Mouse (Mus musculus): ENCODE data around the gene Casq1. TPM values are rescaled to one million over a fixed set of nuclear protein-coding genes. Genes with fewer than 3 reads are reported as not detected.
A peak's percentile ranks its signal among the peaks of the same experiment; 100 is the strongest.
"Not testable (repeated sequence)": the region's sequence is repeated elsewhere in the genome, so short reads cannot be mapped to it uniquely, and the experiment has no call there.

The Casq1 gene
- polyA plus RNA-seq (2012; rRNA removed), result 13.3 and 17.8 TPM in 2 replicates
- 11.3 and 14.9 TPM in 2 replicates for polyA plus RNA-seq (2014; fragmentation: Nextera tagmentation; extraction: Ambion mirVana)

GRCm38 (mm10) chr1:172219451-172220406, at the start of gene Casq1:
TSS of gene Casq1 (minus strand) at chr1:172219868.
- 74% methylated on average over 19 of the region's 19 CpGs for WGBS
- no peak for DNase-seq (ENCODE audit: low spot score)
- Histone ChIP-seq H3K4me3 (replicated peaks; ENCODE audit: low read length) (no peak within 1 kb of the TSS), H3K27me3 (ENCODE audit: control insufficient read depth, insufficient read depth, low read length) (no peaks in the 10 kb centered on the region), H3K9ac (ENCODE audit: low read depth, low read length, severe bottlenecking) (no peak within 1 kb of the TSS), H3K27ac (replicated peaks; ENCODE audit: low read depth, low read length) (peak within 1 kb of the TSS; percentile 89), H3K4me2 (replicated peaks; ENCODE audit: low read depth, low read length, severe bottlenecking) (no peak within 1 kb of the TSS; the same call in 1 of the 2 replicates), H3K36me3 (ENCODE audit: control insufficient read depth, insufficient read depth, low read length) (no peaks in the 10 kb centered on the region), H3K4me1 (ENCODE audit: control insufficient read depth, insufficient read depth, low read length) (peaks cover 43% of the 10 kb centered on the region), H3K9me3 (ENCODE audit: control insufficient read depth, low read length) (no peaks in the 10 kb centered on the region)
- TF ChIP-seq POLR2A (IDR thresholded peaks at IDR 0.05; ENCODE audit: borderline replicate concordance, extremely low read depth, insufficient read depth, insufficient read length), result no peak
- ATAC-seq (ENCODE audit: low FRiP score, low read depth), result no peak

- no peak for DNase-seq (ENCODE audit: low spot score)
- H3K4me2 ChIP-seq (replicated peaks; ENCODE audit: low read depth, low read length, severe bottlenecking), result no peak within 1 kb of the TSS
- no peak for TF ChIP-seq POLR2A (IDR thresholded peaks at IDR 0.05; ENCODE audit: borderline replicate concordance, extremely low read depth, insufficient read depth, insufficient read length)
- H3K9me3 ChIP-seq (ENCODE audit: control insufficient read depth, low read length), result no peaks in the 10 kb centered on the region
- H3K36me3 ChIP-seq (ENCODE audit: control insufficient read depth, insufficient read depth, low read length), result no peaks in the 10 kb centered on the region
- no peaks in the 10 kb centered on the region for H3K4me1 ChIP-seq (ENCODE audit: control insufficient read depth, insufficient read depth, low read length)
- no peak within 1 kb of the TSS for H3K4me3 ChIP-seq (replicated peaks; ENCODE audit: low read length)
- no peak within 1 kb of the TSS for H3K9ac ChIP-seq (ENCODE audit: low read depth, low read length, severe bottlenecking)
- 72% methylated on average over 8 of the region's 8 CpGs for WGBS
- no peak within 1 kb of the TSS for H3K27ac ChIP-seq (replicated peaks; ENCODE audit: low read depth, low read length)
- H3K27me3 ChIP-seq (ENCODE audit: control insufficient read depth, insufficient read depth, low read length), result no peaks in the 10 kb centered on the region
- ATAC-seq (ENCODE audit: low FRiP score, low read depth), result no peak
Measured at GRCm38 (mm10) chr1:172261477-172262078, 41.9 kb upstream of the Casq1 start, which contains the start of gene Igsf8. TSS of gene Igsf8 (plus strand) at chr1:172261641.

- DNase-seq (ENCODE audit: low spot score), result no peak
Measured at GRCm38 (mm10) chr1:172258314-172258713, 38.6 kb upstream of the Casq1 start, which contains the start of gene Atp1a4. TSS of gene Atp1a4 (minus strand) at chr1:172258414.

GRCm38 (mm10) chr1:172247679-172248078, 28.0 kb upstream of the Casq1 start:
- peak; percentile 72 for ATAC-seq (ENCODE audit: low FRiP score, low read depth)
- no peak overlapping the region for H3K4me2 ChIP-seq (replicated peaks; ENCODE audit: low read depth, low read length, severe bottlenecking)
- TF ChIP-seq POLR2A (IDR thresholded peaks at IDR 0.05; ENCODE audit: borderline replicate concordance, extremely low read depth, insufficient read depth, insufficient read length), result no peak

More at GRCm38 (mm10) chr1:172258314-172258713, 38.6 kb upstream of the Casq1 start, which contains the start of gene Atp1a4:
- H3K4me2 ChIP-seq (replicated peaks; ENCODE audit: low read depth, low read length, severe bottlenecking), result no peak within 1 kb of the TSS
- H3K36me3 ChIP-seq (ENCODE audit: control insufficient read depth, insufficient read depth, low read length), result no peaks in the 10 kb centered on the region
- H3K27ac ChIP-seq (replicated peaks; ENCODE audit: low read depth, low read length), result no peak within 1 kb of the TSS
- no peaks in the 10 kb centered on the region for H3K4me1 ChIP-seq (ENCODE audit: control insufficient read depth, insufficient read depth, low read length)
- H3K4me3 ChIP-seq (replicated peaks; ENCODE audit: low read length), result no peak within 1 kb of the TSS
- TF ChIP-seq POLR2A (IDR thresholded peaks at IDR 0.05; ENCODE audit: borderline replicate concordance, extremely low read depth, insufficient read depth, insufficient read length), result no peak
- no peaks in the 10 kb centered on the region for H3K9me3 ChIP-seq (ENCODE audit: control insufficient read depth, low read length)
- no peak within 1 kb of the TSS for H3K9ac ChIP-seq (ENCODE audit: low read depth, low read length, severe bottlenecking)
- 85% methylated on average over 6 of the region's 6 CpGs for WGBS
- no peaks in the 10 kb centered on the region for H3K27me3 ChIP-seq (ENCODE audit: control insufficient read depth, insufficient read depth, low read length)
- no peak for ATAC-seq (ENCODE audit: low FRiP score, low read depth)

GRCm38 (mm10) chr1:172247216-172247615, 27.5 kb upstream of the Casq1 start:
- no peak for ATAC-seq (ENCODE audit: low FRiP score, low read depth)
- no peak for DNase-seq (ENCODE audit: low spot score)
- H3K36me3 ChIP-seq (ENCODE audit: control insufficient read depth, insufficient read depth, low read length), result no peaks in the 10 kb centered on the region
- no peak overlapping the region for H3K4me2 ChIP-seq (replicated peaks; ENCODE audit: low read depth, low read length, severe bottlenecking)
- H3K9ac ChIP-seq (ENCODE audit: low read depth, low read length, severe bottlenecking), result no peak overlapping the region
- H3K4me3 ChIP-seq (replicated peaks; ENCODE audit: low read length), result no peak overlapping the region
- no peaks in the 10 kb centered on the region for H3K9me3 ChIP-seq (ENCODE audit: control insufficient read depth, low read length)
- H3K27me3 ChIP-seq (ENCODE audit: control insufficient read depth, insufficient read depth, low read length), result peaks cover 13% of the 10 kb centered on the region
- 58% methylated on average over 4 of the region's 4 CpGs for WGBS
- 0 out of 2 replicates have a peak, but pooled peaks cover 4% of the 10 kb centered on the region for H3K4me1 ChIP-seq (ENCODE audit: control insufficient read depth, insufficient read depth, low read length)
- H3K27ac ChIP-seq (replicated peaks; ENCODE audit: low read depth, low read length), result no peak overlapping the region
- TF ChIP-seq POLR2A (IDR thresholded peaks at IDR 0.05; ENCODE audit: borderline replicate concordance, extremely low read depth, insufficient read depth, insufficient read length), result no peak

More at GRCm38 (mm10) chr1:172247679-172248078, 28.0 kb upstream of the Casq1 start:
- Histone ChIP-seq H3K9ac (ENCODE audit: low read depth, low read length, severe bottlenecking) (no peak overlapping the region), H3K9me3 (ENCODE audit: control insufficient read depth, low read length) (no peaks in the 10 kb centered on the region), H3K27ac (replicated peaks; ENCODE audit: low read depth, low read length) (no peak overlapping the region), H3K27me3 (ENCODE audit: control insufficient read depth, insufficient read depth, low read length) (peaks cover 13% of the 10 kb centered on the region), H3K4me3 (replicated peaks; ENCODE audit: low read length) (no peak overlapping the region), H3K36me3 (ENCODE audit: control insufficient read depth, insufficient read depth, low read length) (no peaks in the 10 kb centered on the region), H3K4me1 (ENCODE audit: control insufficient read depth, insufficient read depth, low read length) (0 out of 2 replicates have a peak, but pooled peaks cover 2% of the 10 kb centered on the region)
- peak; percentile 39 for DNase-seq (ENCODE audit: low spot score)
- 45% methylated on average over 2 of the region's 2 CpGs for WGBS

GRCm38 (mm10) chr1:172244645-172245044, 25.0 kb upstream of the Casq1 start:
- not testable (repeated sequence) for H3K4me3 ChIP-seq (replicated peaks; ENCODE audit: low read length); H3K4me1 ChIP-seq (ENCODE audit: control insufficient read depth, insufficient read depth, low read length); H3K36me3 ChIP-seq (ENCODE audit: control insufficient read depth, insufficient read depth, low read length); H3K27ac ChIP-seq (replicated peaks; ENCODE audit: low read depth, low read length); H3K9me3 ChIP-seq (ENCODE audit: control insufficient read depth, low read length); H3K4me2 ChIP-seq (replicated peaks; ENCODE audit: low read depth, low read length, severe bottlenecking); DNase-seq (ENCODE audit: low spot score); H3K9ac ChIP-seq (ENCODE audit: low read depth, low read length, severe bottlenecking); ATAC-seq (ENCODE audit: low FRiP score, low read depth)
- peaks cover 13% of the 10 kb centered on the region for H3K27me3 ChIP-seq (ENCODE audit: control insufficient read depth, insufficient read depth, low read length)
- 41% methylated on average over 23 of the region's 23 CpGs for WGBS

Data from limb, embryonic 14.5 days (tissue).